Mouse (Mus musculus) forebrain, postnatal 0 days (tissue): Measurements from ENCODE around the gene Pdgfa. TPM values are rescaled to one million over a fixed set of nuclear protein-coding genes. Genes with fewer than 3 reads are reported as not detected.

Source experiments
- ATAC-seq: fragments of 200-750 bp; cut with Nextera tagmentation; 2 replicates; pipeline ENCODE4 v1.8.0; 2017; ENCODE audit warnings: mild to moderate bottlenecking, moderate library complexity
- DNase-seq: peaks from one replicate; pipeline ENCODE4 v3.0.0-alpha.2; 2015
- H3K27ac ChIP-seq: fragments of 300-500 bp; sonication (generic); 2 replicates; pipeline ENCODE4 v1.5.1; 2014; ENCODE audit warnings: low read depth, mild to moderate bottlenecking, antibody characterized with exemption, low read length, moderate library complexity, mixed read lengths
- H3K27me3 ChIP-seq: fragments of 300-500 bp; sonication (generic); 2 replicates; pipeline ENCODE4 v1.6.1; 2014; ENCODE audit warnings: mild to moderate bottlenecking, low read length, mixed read lengths; ENCODE audit not compliant: insufficient read depth
- H3K36me3 ChIP-seq: fragments of 300-500 bp; sonication (generic); 2 replicates; pipeline ENCODE4 v1.6.1; 2014; ENCODE audit warnings: mild to moderate bottlenecking, moderate library complexity; ENCODE audit not compliant: insufficient read depth
- H3K4me1 ChIP-seq: fragments of 300-500 bp; sonication (generic); 2 replicates; pipeline ENCODE4 v1.6.1; 2014; ENCODE audit warnings: antibody characterized with exemption; ENCODE audit not compliant: insufficient read depth
- H3K4me2 ChIP-seq: fragments of 300-500 bp; sonication (generic); 2 replicates; pipeline ENCODE4 v1.6.1; 2014; ENCODE audit warnings: low read depth, mild to moderate bottlenecking, moderate library complexity
- H3K4me3 ChIP-seq: fragments of 300-500 bp; sonication (generic); 2 replicates; pipeline ENCODE4 v1.5.1; 2014; ENCODE audit warnings: low read depth, low read length, mixed read lengths
- H3K9ac ChIP-seq: fragments of 300-500 bp; sonication (generic); 2 replicates; pipeline ENCODE4 v1.6.1; 2014; ENCODE audit warnings: mild to moderate bottlenecking
- H3K9me3 ChIP-seq: fragments of 300-500 bp; sonication (generic); 2 replicates; pipeline ENCODE4 v1.6.1; 2016; ENCODE audit warnings: low read length
- CTCF ChIP-seq: sonication (generic); IDR thresholded peaks from 2 replicates; pipeline ENCODE4 v1.5.1; 2016; ENCODE audit warnings: antibody characterized with exemption, control low read depth, low read depth
- WGBS: fragments of 180-500 bp; shearing (Covaris S2); extraction: QIAGEN DNeasy Blood & Tissue Kit; methylation state at CpG from one replicate; pipeline ENCODE4 v1.1.7; 2014; 5-methylcytosine and 5-hydroxymethylcytosine counted together
- polyA plus RNA-seq: library from polyadenylated mRNA; unstranded; fragments of >200 nt; fragmentation: Nextera tagmentation; extraction: Ambion mirVana; gene quantifications from 2 replicates; pipeline ENCODE4 v1.2.1, GENCODE M21; 2015
- total RNA-seq: library from RNA; depleted of rRNA; stranded (reverse); fragments of >200 nt; gene quantifications from 2 replicates; pipeline ENCODE4 v1.2.3, GENCODE M21; 2014

The Pdgfa gene
- total and polyA plus RNA-seq, 2 experiments from 2014 or later, result 47.8 to 57.8 TPM

- no peak for TF ChIP-seq CTCF
- ATAC-seq, result no peak
- WGBS, result 78% methylated on average over 6 of the region's 6 CpGs
Observed at GRCm38 (mm10) chr5:138973480-138973879, 23.7 kb downstream of the Pdgfa start.

GRCm38 (mm10) chr5:138971405-138971804, 25.8 kb downstream of the Pdgfa start:
- Histone ChIP-seq H3K4me3 (no peak overlapping the region), H3K9ac (no peak overlapping the region), H3K4me2 (no peak overlapping the region), H3K36me3 (0 out of 2 replicates have a peak, but pooled peaks cover 2% of the 10 kb centered on the region), H3K9me3 (no peaks in the 10 kb centered on the region), H3K4me1 (0 out of 2 replicates have a peak, but pooled peaks cover 2% of the 10 kb centered on the region), H3K27ac (no peak overlapping the region), H3K27me3 (no peaks in the 10 kb centered on the region)
- DNase-seq, result no peak
- no peak for ATAC-seq
- no peak for TF ChIP-seq CTCF
- 77% methylated on average over 9 of the region's 9 CpGs for WGBS

More at GRCm38 (mm10) chr5:138973480-138973879, 23.7 kb downstream of the Pdgfa start:
- no peaks in the 10 kb centered on the region for H3K27me3 ChIP-seq
- H3K27ac ChIP-seq, result no peak overlapping the region
- no peak overlapping the region for H3K4me2 ChIP-seq
- no peak overlapping the region for H3K9ac ChIP-seq
- DNase-seq, result no peak
- no peak overlapping the region for H3K4me3 ChIP-seq
- no peaks in the 10 kb centered on the region for H3K9me3 ChIP-seq
- H3K4me1 ChIP-seq, result no peaks in the 10 kb centered on the region
- H3K36me3 ChIP-seq, result peaks cover 6% of the 10 kb centered on the region; the same call in 1 of the 2 replicates

GRCm38 (mm10) chr5:138970056-138970490, 27.1 kb downstream of the Pdgfa start:
- no peak overlapping the region for H3K27ac ChIP-seq
- no peak for TF ChIP-seq CTCF
- no peak overlapping the region for H3K4me2 ChIP-seq
- H3K9ac ChIP-seq, result no peak overlapping the region
- H3K4me1 ChIP-seq, result peaks cover 8% of the 10 kb centered on the region; the same call in 1 of the 2 replicates
- no peaks in the 10 kb centered on the region for H3K27me3 ChIP-seq
- ATAC-seq (no peak), DNase-seq (no peak)
- no peaks in the 10 kb centered on the region for H3K9me3 ChIP-seq
- no peaks in the 10 kb centered on the region for H3K36me3 ChIP-seq
- H3K4me3 ChIP-seq, result no peak overlapping the region
- 36% methylated on average over 7 of the region's 7 CpGs for WGBS

GRCm38 (mm10) chr5:138966033-138966724, 31.0 kb downstream of the Pdgfa start:
- H3K27me3 ChIP-seq, result no peaks in the 10 kb centered on the region
- no peaks in the 10 kb centered on the region for H3K9me3 ChIP-seq
- H3K36me3 ChIP-seq, result no peaks in the 10 kb centered on the region
- no peak for TF ChIP-seq CTCF
- WGBS, result 35% methylated on average over 7 of the region's 7 CpGs
- H3K4me1 ChIP-seq, result peaks cover 8% of the 10 kb centered on the region; the same call in 1 of the 2 replicates
- DNase-seq, result no peak
- H3K4me3 ChIP-seq, result no peak overlapping the region
- ATAC-seq, result no peak
- H3K4me2 ChIP-seq, result no peak overlapping the region
- peak overlapping the region; percentile 57 for H3K27ac ChIP-seq
- no peak overlapping the region for H3K9ac ChIP-seq

GRCm38 (mm10) chr5:138965590-138965989, 31.6 kb downstream of the Pdgfa start:
- peak; percentile 49 for DNase-seq
- no peaks in the 10 kb centered on the region for H3K9me3 ChIP-seq
- H3K4me1 ChIP-seq, result peaks cover 8% of the 10 kb centered on the region; the same call in 1 of the 2 replicates
- TF ChIP-seq CTCF, result no peak
- H3K27ac ChIP-seq, result peak overlapping the region; percentile 57
- H3K4me3 ChIP-seq, result no peak overlapping the region
- H3K27me3 ChIP-seq, result no peaks in the 10 kb centered on the region
- 65% methylated on average over 2 of the region's 2 CpGs for WGBS
- H3K9ac ChIP-seq, result no peak overlapping the region
- no peak overlapping the region for H3K4me2 ChIP-seq
- ATAC-seq, result peak; percentile 55
- H3K36me3 ChIP-seq, result no peaks in the 10 kb centered on the region

GRCm38 (mm10) chr5:138956427-138956833, 40.7 kb downstream of the Pdgfa start:
- no peaks in the 10 kb centered on the region for H3K4me1 ChIP-seq
- no peak for ATAC-seq
- H3K27ac ChIP-seq, result no peak overlapping the region
- no peak overlapping the region for H3K4me3 ChIP-seq
- no peak overlapping the region for H3K4me2 ChIP-seq
- 75% methylated on average over 10 of the region's 10 CpGs for WGBS
- H3K27me3 ChIP-seq, result no peaks in the 10 kb centered on the region
- no peak for TF ChIP-seq CTCF
- no peaks in the 10 kb centered on the region for H3K36me3 ChIP-seq
- DNase-seq, result no peak
- no peak overlapping the region for H3K9ac ChIP-seq
- no peaks in the 10 kb centered on the region for H3K9me3 ChIP-seq

- DNase-seq (no peak), ATAC-seq (no peak)
- Histone ChIP-seq H3K4me2 (no peak overlapping the region), H3K9me3 (no peaks in the 10 kb centered on the region), H3K9ac (no peak overlapping the region), H3K4me3 (no peak overlapping the region), H3K36me3 (no peaks in the 10 kb centered on the region), H3K4me1 (0 out of 2 replicates have a peak, but pooled peaks cover under 1% of the 10 kb centered on the region), H3K27ac (no peak overlapping the region), H3K27me3 (no peaks in the 10 kb centered on the region)
- no peak for TF ChIP-seq CTCF
- WGBS, result 74% methylated on average over 7 of the region's 7 CpGs
Observed at GRCm38 (mm10) chr5:138953986-138954385, 43.2 kb downstream of the Pdgfa start.
